ENCODE assay signal across 20 mouse cellular contexts in the genomic region with DNA sequence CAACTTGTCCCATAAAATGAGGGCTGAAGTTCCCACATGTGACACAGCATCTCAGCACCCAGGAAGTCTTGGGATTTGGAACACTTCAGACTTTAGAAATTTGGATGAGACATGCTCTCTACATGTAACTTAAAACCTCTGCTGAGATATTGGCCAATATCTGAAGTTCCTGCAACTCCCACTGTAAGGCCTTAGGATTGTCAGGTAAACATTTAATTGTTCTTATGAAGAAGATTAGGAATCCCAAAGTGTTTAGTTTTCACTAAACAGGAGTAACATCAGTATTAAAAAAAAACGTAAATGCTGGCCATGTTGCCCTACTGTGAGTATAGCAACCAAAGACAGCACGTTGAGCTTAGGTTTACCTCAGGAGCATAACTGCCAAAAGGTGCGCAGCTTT. TPM values are rescaled to one million over a fixed set of nuclear protein-coding genes. Genes with fewer than 3 reads are reported as not detected.
DNase-seq lines count a peak whose midpoint lies in the region; TF ChIP-seq lines count a peak whose summit lies in the region.
"Had no signal": no experiment of that assay in that cellular context is flagged by ENCODE, and none has a peak within 500 bp of the region (broad histone marks: within the 10 kb centered on the region; RNA-seq: fewer than 3 reads in every experiment).

Gene Gm17622, plus strand, starts transcription at position 301 of the 400 bp plus-strand sequence.

- peak within 1 kb of the TSS; percentile 39; the same call in 1 of the 2 replicates for H3K27ac ChIP-seq in testis, adult 2 months (ENCODE audit: control insufficient read depth, insufficient read depth, low read depth, low read length)

- no peaks in the 10 kb centered on the region for H3K27me3 ChIP-seq in testis, adult 2 months (ENCODE audit: control insufficient read depth, insufficient read depth, low read length)
- H3K27me3 ChIP-seq: CH12.LX, Patski had no signal

- DNase-seq in testis, postnatal 14 days (ENCODE audit: low spot score) = no peak
- DNase-seq: adrenal gland, adult 2 months; adrenal gland, adult 8-10 months; adrenal gland, postnatal 10 days; adrenal gland, postnatal 14 days; adrenal gland, postnatal 25 days; adrenal gland, postnatal 36 days; B cell, adult 2 months; cerebellum, adult 11 months; cerebellum, adult 11-12 months; cerebellum, adult 18-20 months; cerebellum, adult 2 months had no signal

- no peak within 1 kb of the TSS for H3K4me3 ChIP-seq in testis, adult 2 months (ENCODE audit: control insufficient read depth, low read depth, low read length)

- no peaks in the 10 kb centered on the region for H3K36me3 ChIP-seq in testis, adult 2 months (ENCODE audit: control insufficient read depth, insufficient read depth, low read length)

- TF ChIP-seq CTCF in testis, adult 2 months (IDR thresholded peaks at IDR 0.05; ENCODE audit: control insufficient read depth, insufficient read depth, insufficient replicate concordance, low read depth, low read length) = no peak

- no peak for TF ChIP-seq POLR2A in testis, adult 2 months (IDR thresholded peaks at IDR 0.05; ENCODE audit: control insufficient read depth, low read depth, low read length)

- H3K4me1 ChIP-seq in testis, adult 2 months (ENCODE audit: control insufficient read depth, insufficient read depth, low read length) = no peaks in the 10 kb centered on the region

RNA-seq across cellular contexts. Expression of gene Gm17622, which starts in this region (rescaled TPM):
- polyA plus RNA-seq in testis, adult 2 months (2012; rRNA removed) = not detected in 2 replicates
- polyA plus RNA-seq: activated CD4-positive, CD25-positive, alpha-beta regulatory T cell, adult 4 months; adrenal gland, adult 2 months; brain, embryonic 14.5 days; C2C12; CD4-positive, CD25-positive, alpha-beta regulatory T cell, adult 4 months; cerebellum, adult 2 months; G1E; Patski had no signal
